In the genomic region with DNA sequence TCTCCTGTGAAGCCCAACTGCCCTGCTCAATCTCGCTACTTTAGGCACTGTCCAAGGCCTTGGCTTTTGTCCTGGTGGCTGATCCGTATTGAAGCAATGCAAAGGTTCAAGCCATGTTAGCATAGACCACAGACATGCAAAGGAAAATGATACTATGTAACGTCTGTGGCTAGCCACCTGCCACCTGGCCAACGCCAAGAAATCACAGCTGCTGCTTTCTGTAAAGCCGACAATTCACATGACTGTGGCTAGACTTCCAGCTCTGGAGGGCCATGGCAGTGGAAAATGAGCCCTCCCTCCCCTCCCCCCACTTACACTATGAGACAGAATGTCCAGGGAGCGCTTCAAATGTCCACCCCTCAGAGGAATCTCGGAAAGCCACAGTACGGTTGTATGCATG, we compare ENCODE assay signal across 10 mouse cellular contexts. TPM values are rescaled to one million over a fixed set of nuclear protein-coding genes. Genes with fewer than 3 reads are reported as not detected.
A peak's percentile ranks its signal among the peaks of the same experiment; 100 is the strongest.
DNase-seq lines count a peak whose midpoint lies in the region; ATAC-seq lines count a peak whose summit lies in the region.
"Had no signal": no experiment of that assay in that cellular context is flagged by ENCODE, and none has a peak within 500 bp of the region (broad histone marks: within the 10 kb centered on the region; RNA-seq: fewer than 3 reads in every experiment).

No protein-coding gene starts in this region.

- peak; percentile 24 for DNase-seq in thymus, postnatal 0 days (ENCODE audit: low spot score)
- no peak for DNase-seq in thymus, postnatal 25 days
- peak; percentile 61 for DNase-seq in cerebellum, adult 8-10 months
- DNase-seq in forelimb bud, embryonic 11.5 days (ENCODE audit: low read depth, low spot score), result peak; percentile 35
- DNase-seq in kidney, postnatal 4 days, result no peak
- DNase-seq: heart, postnatal 14 days; kidney, adult 2 months; thymus, postnatal 14 days had no signal

- no peak for ATAC-seq in megakaryocyte-erythroid progenitor cell, adult 5-6 weeks (replicated peaks; ENCODE audit: low FRiP score, low TSS enrichment, poor library complexity, severe bottlenecking)
- ATAC-seq in megakaryocyte, adult 5-6 weeks (ENCODE audit: poor library complexity, severe bottlenecking), result no peak

RNA-seq across cellular contexts. Expression of a gene that starts 11.1 kb away (rescaled TPM):
- 10.4 and 11.2 TPM in 2 replicates for polyA plus RNA-seq in thymus, postnatal 0 days (2015; fragmentation: Nextera tagmentation; extraction: Ambion mirVana)
- total RNA-seq in megakaryocyte-erythroid progenitor cell, adult 5-6 weeks (2014; fragmentation: Nextera tagmentation), result 7.0 and 8.5 TPM in 2 replicates
- 13.1 and 14.6 TPM in 2 replicates for total RNA-seq in megakaryocyte-erythroid progenitor cell, adult 5-6 weeks (2017)
- 23.3 and 28.7 TPM in 2 replicates for total RNA-seq in megakaryocyte, adult 5-6 weeks (2015)
- total RNA-seq in megakaryocyte, adult 5-6 weeks (2017), result 27.1 and 28.3 TPM in 2 replicates

Comparison
In these comparisons a context has a peak if more than half of its experiments do, and no peak if none do; other contexts are left out.
1. DNase-seq: peak in thymus, postnatal 0 days (single experiment), cerebellum, adult 8-10 months (single experiment) and forelimb bud, embryonic 11.5 days (single experiment); none in thymus, postnatal 25 days (single experiment) and kidney, postnatal 4 days (0 of 2).